Mouse (Mus musculus) erythroblast, embryonic 14.5 days (primary cell): Measurements from ENCODE around the gene Atraid. TPM values are rescaled to one million over a fixed set of nuclear protein-coding genes. Genes with fewer than 3 reads are reported as not detected.

ENCODE experiments used
- H3K27me3 ChIP-seq: 2 replicates; pipeline ENCODE4 v1.6.1; 2012; ENCODE audit warnings: inconsistent platforms; ENCODE audit not compliant: control insufficient read depth
- H3K36me3 ChIP-seq: 2 replicates; pipeline ENCODE4 v1.6.1; 2012; ENCODE audit warnings: mild to moderate bottlenecking, inconsistent platforms; ENCODE audit not compliant: control insufficient read depth
- H3K4me1 ChIP-seq: 2 replicates; pipeline ENCODE4 v1.6.1; 2012; ENCODE audit warnings: inconsistent platforms; ENCODE audit not compliant: control insufficient read depth
- H3K4me3 ChIP-seq: replicated peaks from 2 replicates; pipeline ENCODE3; 2012; ENCODE audit warnings: moderate library complexity, mild to moderate bottlenecking, inconsistent platforms
- H3K9me3 ChIP-seq: 2 replicates; pipeline ENCODE4 v1.6.1; 2012; ENCODE audit warnings: low read length, inconsistent platforms, mixed read lengths; ENCODE audit not compliant: control insufficient read depth
- GATA1 ChIP-seq: IDR thresholded peaks from 2 replicates; pipeline ENCODE4 v1.6.1; 2012; ENCODE audit warnings: low read length, inconsistent platforms, mixed read lengths
- TAL1 ChIP-seq: IDR thresholded peaks from 3 replicates; pipeline ENCODE4 v1.6.1; 2012; ENCODE audit warnings: low read length, inconsistent platforms, mixed read lengths
- polyA plus RNA-seq: library from polyadenylated mRNA; stranded (reverse); fragments of >175 nt; gene quantifications from 2 replicates; pipeline ENCODE4 v1.2.3, GENCODE M21; 2012

The Atraid gene
- polyA plus RNA-seq, 1 experiment: 1.6 TPM

- no peak for TF ChIP-seq TAL1
- TF ChIP-seq GATA1: no peak
- Histone ChIP-seq H3K36me3 (no peaks in the 10 kb centered on the region), H3K27me3 (peaks cover 70% of the 10 kb centered on the region)
These were observed 39.0 kb downstream of the Atraid start for GRCm38 (mm10) chr5:31087131-31087530.

DNA sequence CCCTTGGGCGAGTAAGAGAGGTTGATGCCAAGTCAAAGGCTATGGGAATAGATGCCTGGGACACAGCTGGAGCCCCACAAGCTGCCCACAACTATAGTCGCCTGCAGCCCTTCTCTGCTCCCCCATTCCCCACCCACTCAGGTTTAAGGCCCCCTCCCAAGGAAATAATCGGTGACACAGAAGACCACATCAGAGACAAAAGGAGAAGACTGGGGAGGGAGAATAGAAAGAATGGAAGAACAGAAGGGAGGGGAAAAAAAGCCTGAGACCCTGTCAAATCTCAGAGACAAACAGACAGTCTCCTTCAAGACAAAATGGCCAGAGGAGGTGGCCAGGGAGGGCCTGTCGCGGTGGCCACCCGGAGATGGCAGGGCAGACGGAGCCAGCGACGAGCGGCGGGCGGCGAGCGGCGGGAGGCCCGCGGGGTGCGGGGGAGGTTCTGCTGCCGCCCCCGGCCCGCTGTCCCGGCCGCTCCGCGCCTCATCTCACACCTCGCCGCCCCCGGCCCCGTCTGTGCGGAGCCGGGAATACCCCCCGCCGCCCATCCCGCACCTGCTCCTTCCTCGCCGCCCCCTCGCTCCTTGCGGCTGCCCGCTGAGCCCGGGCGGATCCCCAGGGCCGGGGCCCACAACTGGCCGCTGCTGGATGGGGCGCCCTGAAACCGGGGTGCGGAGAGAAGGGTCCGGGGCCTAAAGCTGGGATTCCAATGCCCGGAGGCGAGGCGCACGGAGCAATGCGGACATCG is 44.3 kb downstream of the Atraid start:
- Histone ChIP-seq H3K4me3 (no peak overlapping the region), H3K4me1 (peaks cover 5% of the 10 kb centered on the region), H3K27me3 (peaks cover 97% of the 10 kb centered on the region), H3K9me3 (peaks cover 5% of the 10 kb centered on the region; the same call in 1 of the 2 replicates), H3K36me3 (no peaks in the 10 kb centered on the region)
- TF ChIP-seq GATA1 (no peak), TAL1 (no peak)

More at GRCm38 (mm10) chr5:31087131-31087530, 39.0 kb downstream of the Atraid start:
- H3K4me1 ChIP-seq: peaks cover 9% of the 10 kb centered on the region
- H3K9me3 ChIP-seq: no peaks in the 10 kb centered on the region
- no peak overlapping the region for H3K4me3 ChIP-seq

- Histone ChIP-seq H3K27me3 (peaks cover 98% of the 10 kb centered on the region), H3K4me1 (peaks cover 5% of the 10 kb centered on the region), H3K36me3 (no peaks in the 10 kb centered on the region), H3K9me3 (peaks cover 5% of the 10 kb centered on the region; the same call in 1 of the 2 replicates), H3K4me3 (peak overlapping the region; percentile 24)
- TF ChIP-seq GATA1 (no peak), TAL1 (no peak)
These were observed 45.3 kb downstream of the Atraid start for GRCm38 (mm10) chr5:31093151-31094041.

DNA sequence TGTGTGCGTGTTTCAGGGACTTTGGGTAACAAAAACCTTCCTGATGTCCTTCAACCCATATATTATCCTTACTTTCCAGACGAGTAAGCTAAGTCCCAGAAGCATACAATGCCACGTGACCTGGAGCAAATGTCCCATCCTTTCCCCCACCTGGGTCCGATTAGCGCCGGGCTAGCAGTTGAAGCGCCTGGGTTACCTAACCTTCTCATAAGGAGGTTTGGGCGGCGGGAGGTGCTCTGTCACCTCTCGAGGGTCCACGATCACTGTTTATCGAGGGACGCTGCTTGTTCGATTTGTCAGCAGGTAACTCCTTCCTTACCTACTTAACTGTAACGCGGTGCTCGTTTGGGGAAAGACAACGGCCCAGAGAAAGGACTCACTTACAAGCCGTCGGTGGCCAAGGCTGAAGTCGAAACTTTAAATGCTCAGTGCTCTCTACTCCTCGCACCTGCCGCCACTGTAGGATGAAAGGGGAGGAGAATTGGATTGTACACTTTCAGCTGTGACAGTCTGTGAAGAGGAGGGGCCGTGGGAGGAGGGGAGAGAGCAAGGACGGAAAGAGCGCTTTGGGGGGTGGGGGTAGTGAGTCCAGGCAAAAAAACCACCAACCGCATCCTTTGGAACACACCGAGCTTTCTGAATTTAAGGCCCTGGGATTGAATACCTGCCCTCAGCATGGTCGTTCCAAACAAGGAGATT is 46.1 kb downstream of the Atraid start:
- no peak overlapping the region for H3K4me3 ChIP-seq
- peaks cover 5% of the 10 kb centered on the region; the same call in 1 of the 2 replicates for H3K9me3 ChIP-seq
- H3K36me3 ChIP-seq: no peaks in the 10 kb centered on the region
- H3K27me3 ChIP-seq: peaks cover 96% of the 10 kb centered on the region
- TF ChIP-seq TAL1 (no peak), GATA1 (no peak)
- peaks cover 5% of the 10 kb centered on the region for H3K4me1 ChIP-seq

DNA sequence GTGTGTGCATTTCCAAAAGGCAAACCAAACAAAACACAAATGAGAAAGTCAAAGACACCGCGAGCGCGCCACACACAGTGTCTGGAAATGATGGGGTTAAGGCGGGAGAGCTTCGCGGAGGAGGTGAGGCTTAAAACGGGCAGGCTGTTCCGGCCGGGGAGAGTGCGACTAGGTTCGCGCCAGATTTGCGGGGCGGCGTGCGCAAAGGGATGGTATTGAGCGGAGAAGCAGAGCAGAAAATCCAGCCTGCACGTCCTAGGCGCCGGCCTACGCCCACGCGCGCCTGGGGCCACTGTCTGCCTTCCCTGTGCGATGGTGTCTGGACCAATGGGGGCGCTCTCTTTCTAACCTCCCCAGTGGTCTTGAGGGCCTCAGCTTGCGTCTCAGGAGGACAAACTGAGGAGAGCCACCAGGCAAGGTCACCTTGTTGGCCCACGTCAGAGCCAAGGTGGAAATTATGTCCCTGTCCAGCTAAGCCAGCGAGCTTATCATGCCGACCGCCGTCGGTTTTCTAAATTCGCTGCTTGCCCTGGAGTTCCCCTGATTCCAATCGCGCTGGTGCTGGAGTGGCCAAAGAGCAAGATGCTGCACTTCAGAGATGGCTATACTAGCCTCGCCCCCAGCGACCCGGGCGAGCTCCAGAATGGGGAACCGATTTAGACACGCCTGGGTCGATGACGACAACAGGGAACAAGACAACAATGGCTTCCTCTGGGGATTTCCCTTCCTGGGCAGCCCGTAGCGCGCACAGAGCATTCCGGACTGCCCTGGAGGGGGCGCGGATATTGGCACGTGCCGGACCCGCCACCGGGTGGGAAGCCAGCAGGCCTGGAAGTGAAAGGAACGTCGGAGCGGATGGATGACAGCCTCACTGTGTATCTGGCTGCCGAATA is 46.9 kb downstream of the Atraid start:
- H3K9me3 ChIP-seq: peaks cover 5% of the 10 kb centered on the region; the same call in 1 of the 2 replicates
- no peak overlapping the region for H3K4me3 ChIP-seq
- no peak for TF ChIP-seq GATA1
- TF ChIP-seq TAL1: no peak
- H3K36me3 ChIP-seq: no peaks in the 10 kb centered on the region
- peaks cover 5% of the 10 kb centered on the region for H3K4me1 ChIP-seq
- peaks cover 92% of the 10 kb centered on the region for H3K27me3 ChIP-seq

DNA sequence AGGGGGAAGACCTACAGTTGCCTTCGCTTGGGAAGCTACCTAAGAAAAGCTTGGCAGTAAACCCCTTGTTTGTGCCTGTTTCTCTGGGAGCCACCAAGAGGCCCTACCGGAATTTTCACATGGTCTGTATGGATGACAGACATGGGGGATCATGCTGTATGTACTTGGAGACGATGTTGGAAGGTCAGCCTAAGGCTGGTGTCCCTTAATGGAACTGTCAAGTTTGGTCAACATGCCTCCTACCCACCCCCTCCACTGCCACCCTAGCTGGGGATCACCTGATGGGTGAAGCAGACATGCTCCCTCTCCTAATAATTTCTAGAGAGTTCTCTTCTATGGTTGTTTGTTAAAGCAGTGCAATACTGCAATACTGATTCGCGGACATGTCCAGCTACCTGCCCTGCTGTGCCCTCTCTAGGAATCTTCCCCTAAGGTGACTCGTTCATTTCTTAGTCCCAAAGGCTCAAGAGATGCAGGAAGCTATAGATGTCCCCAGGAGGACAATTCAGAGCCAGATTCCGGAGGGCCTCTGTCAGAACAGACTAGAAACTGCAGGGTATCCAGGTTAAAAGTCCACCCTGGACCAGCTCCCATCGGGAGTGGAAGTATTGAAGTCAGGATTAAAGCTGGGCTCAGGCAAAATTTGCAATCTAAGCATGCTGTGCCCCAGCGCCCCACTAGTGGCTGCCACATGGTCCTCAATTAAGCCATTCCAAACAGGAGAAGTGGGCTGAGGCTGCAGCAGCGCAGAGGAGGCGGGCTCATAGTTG is 47.8 kb downstream of the Atraid start:
- Histone ChIP-seq H3K9me3 (peaks cover 5% of the 10 kb centered on the region; the same call in 1 of the 2 replicates), H3K36me3 (no peaks in the 10 kb centered on the region), H3K27me3 (peaks cover 83% of the 10 kb centered on the region), H3K4me3 (no peak overlapping the region), H3K4me1 (peaks cover 5% of the 10 kb centered on the region)
- TF ChIP-seq TAL1: no peak
- no peak for TF ChIP-seq GATA1

Other genes with a start within 250 kb of the Atraid start
- gene Mapre3, start 233.7 kb upstream of the Atraid start, polyA plus RNA-seq: 0.09 TPM in 1 of 2 replicates, not detected in the other
- 0.90 and 1.2 TPM in 2 replicates for gene Tmem214, start 180.3 kb upstream of the Atraid start, polyA plus RNA-seq
- 2.4 and 2.7 TPM in 2 replicates for gene Agbl5, start 159.6 kb upstream of the Atraid start, polyA plus RNA-seq
- 27.7 and 30.6 TPM in 2 replicates for gene Ost4, start 140.5 kb upstream of the Atraid start, polyA plus RNA-seq
- 0.50 and 0.81 TPM in 2 replicates for gene Emilin1, start 134.9 kb upstream of the Atraid start, polyA plus RNA-seq
- gene Khk, start 126.9 kb upstream of the Atraid start, polyA plus RNA-seq: 1.8 and 2.6 TPM in 2 replicates
- not detected in 2 replicates for gene Cgref1, start 102.7 kb upstream of the Atraid start, polyA plus RNA-seq
- gene Preb, start 88.0 kb upstream of the Atraid start, polyA plus RNA-seq: 4.6 and 5.1 TPM in 2 replicates
- not detected in 2 replicates for gene Tcf23, start 79.7 kb upstream of the Atraid start, polyA plus RNA-seq
- 0.07 and 0.13 TPM in 2 replicates for gene Slc5a6, start 612 bp downstream of the Atraid start, polyA plus RNA-seq
- gene Cad, start 6.5 kb downstream of the Atraid start, polyA plus RNA-seq: 14.6 and 19.9 TPM in 2 replicates
- gene Dnajc5g, start 58.0 kb downstream of the Atraid start, polyA plus RNA-seq: not detected in 2 replicates
- not detected in 2 replicates for gene Slc30a3, start 59.9 kb downstream of the Atraid start, polyA plus RNA-seq
- gene Trim54, start 68.4 kb downstream of the Atraid start, polyA plus RNA-seq: not detected in 2 replicates
- not detected in 2 replicates for gene Ucn, start 90.5 kb downstream of the Atraid start, polyA plus RNA-seq
- gene Mpv17, start 105.9 kb downstream of the Atraid start, polyA plus RNA-seq: 0.14 and 0.38 TPM in 2 replicates
- gene Gm29609, start 131.6 kb downstream of the Atraid start, polyA plus RNA-seq: 2.2 and 2.5 TPM in 2 replicates
- gene Gtf3c2, start 131.8 kb downstream of the Atraid start, polyA plus RNA-seq: 4.0 and 4.9 TPM in 2 replicates
- 2.7 and 2.9 TPM in 2 replicates for gene Snx17, start 144.9 kb downstream of the Atraid start, polyA plus RNA-seq
- gene Eif2b4, start 145.1 kb downstream of the Atraid start, polyA plus RNA-seq: 32.5 and 34.0 TPM in 2 replicates
- 2.5 TPM in 2 replicates for gene Zfp513, start 154.0 kb downstream of the Atraid start, polyA plus RNA-seq
- 31.4 and 40.0 TPM in 2 replicates for gene Ppm1g, start 172.4 kb downstream of the Atraid start, polyA plus RNA-seq
- gene Nrbp1, start 192.6 kb downstream of the Atraid start, polyA plus RNA-seq: 2.3 and 2.6 TPM in 2 replicates
- gene Gm9970, start 192.9 kb downstream of the Atraid start, polyA plus RNA-seq: not detected in 2 replicates
- 0.06 and 0.14 TPM in 2 replicates for gene Krtcap3, start 203.4 kb downstream of the Atraid start, polyA plus RNA-seq
- gene Ift172, start 242.8 kb downstream of the Atraid start, polyA plus RNA-seq: 0.30 and 0.43 TPM in 2 replicates
- 0.17 TPM in 1 of 2 replicates, not detected in the other for gene Fndc4, start 247.8 kb downstream of the Atraid start, polyA plus RNA-seq
- not detected in 2 replicates for gene Gckr, start 249.1 kb downstream of the Atraid start, polyA plus RNA-seq